Mouse (Mus musculus) cerebral cortex, adult 2 months (tissue): ENCODE data around the gene Svop.

Experiments
- WGBS: fragments of 180-500 bp; shearing (Covaris S2); methylation state at CpG from one replicate; pipeline ENCODE4 v1.1.7; 2018; 5-methylcytosine and 5-hydroxymethylcytosine counted together

Gene Svop

DNA sequence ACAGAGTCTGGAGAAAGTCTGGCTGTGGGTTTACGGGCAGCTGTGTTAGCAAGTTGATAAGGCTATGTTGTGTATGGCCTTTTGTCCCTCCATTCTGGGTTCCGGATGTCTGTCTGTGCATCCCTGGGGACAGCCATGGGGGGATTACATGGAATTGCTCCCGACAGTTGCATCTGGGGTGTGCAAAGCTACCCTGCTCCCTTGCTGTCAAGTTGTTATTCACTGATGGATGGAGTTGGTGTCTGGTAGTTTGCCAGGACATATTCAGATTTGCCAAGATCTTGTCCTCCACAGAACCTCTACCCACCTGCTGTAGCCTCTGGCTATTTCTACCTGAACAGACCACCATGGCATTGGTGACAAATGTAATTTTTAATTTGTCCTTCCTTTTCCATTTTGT lies 45.2 kb downstream of the Svop start:
- WGBS, result 78% methylated on average over 3 of the region's 3 CpGs

DNA sequence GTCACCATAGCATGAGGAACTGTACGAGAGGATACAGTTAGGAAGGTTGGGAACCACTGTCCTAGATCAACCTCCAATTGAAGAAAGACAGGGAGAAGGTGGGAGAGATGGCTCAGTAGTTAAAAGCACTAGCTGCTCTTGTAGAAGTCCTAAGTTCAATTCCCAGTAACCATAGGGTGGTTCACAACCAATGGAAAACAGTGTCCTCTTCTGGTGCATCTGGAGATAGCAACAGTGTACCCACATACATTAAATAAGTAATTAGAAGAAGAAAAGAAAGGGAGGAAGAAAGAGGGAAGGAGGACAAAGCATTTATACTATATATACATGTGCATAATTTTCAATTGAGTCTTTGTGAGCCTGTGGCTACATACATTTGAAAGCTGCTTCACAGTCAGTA lies 46.2 kb downstream of the Svop start:
- 83% methylated on average over 1 of the region's 1 CpGs for WGBS

DNA sequence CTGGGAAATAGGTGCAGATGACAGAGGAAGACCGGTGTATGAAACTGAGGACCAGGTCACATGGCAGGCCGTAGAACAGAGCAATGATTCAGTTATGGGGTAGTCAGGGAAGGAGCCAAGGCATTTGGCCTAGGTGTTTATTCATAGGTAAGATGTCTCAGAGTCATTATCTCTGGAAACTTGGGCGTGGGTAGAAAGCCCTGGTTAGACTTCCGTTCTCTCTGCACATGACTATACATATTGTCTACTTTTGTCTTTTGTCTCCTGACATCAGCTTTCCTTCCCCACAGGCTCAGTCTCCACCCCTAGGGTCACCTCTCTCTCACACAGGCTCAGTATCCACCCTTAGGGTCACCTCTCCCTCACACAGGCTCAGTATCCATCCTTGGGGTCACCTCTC lies 47.6 kb downstream of the Svop start:
- WGBS, result 77% methylated on average over 4 of the region's 4 CpGs

DNA sequence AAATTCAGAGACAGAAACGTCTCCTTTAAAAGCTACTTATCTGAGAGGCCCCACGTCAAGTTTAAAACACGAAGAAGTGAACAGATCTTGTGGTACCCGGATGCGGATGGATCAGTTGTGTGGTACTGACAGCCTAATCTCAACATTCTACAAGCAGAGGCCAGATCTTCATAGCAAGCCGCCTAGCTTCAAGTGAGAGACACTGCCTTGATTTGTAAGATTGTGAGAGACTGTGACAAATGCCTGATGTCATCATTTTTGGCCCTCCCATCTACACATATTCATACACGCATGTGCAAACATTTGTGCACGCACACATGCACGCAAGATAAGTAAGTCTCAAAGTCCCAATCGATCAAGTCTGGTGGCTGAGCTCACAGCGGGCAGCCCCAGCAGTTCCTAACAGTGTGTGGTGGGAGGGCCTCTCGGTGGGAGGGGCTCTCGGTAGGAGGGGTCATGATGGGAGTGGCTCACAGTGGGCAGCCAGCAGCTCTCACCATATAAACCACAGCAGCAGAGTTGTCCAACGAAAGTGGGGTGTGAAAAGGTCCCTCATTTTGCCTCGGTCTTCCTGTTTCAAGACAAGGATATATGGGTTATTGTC lies 49.9 kb downstream of the Svop start:
- 34% methylated on average over 15 of the region's 15 CpGs for WGBS

DNA sequence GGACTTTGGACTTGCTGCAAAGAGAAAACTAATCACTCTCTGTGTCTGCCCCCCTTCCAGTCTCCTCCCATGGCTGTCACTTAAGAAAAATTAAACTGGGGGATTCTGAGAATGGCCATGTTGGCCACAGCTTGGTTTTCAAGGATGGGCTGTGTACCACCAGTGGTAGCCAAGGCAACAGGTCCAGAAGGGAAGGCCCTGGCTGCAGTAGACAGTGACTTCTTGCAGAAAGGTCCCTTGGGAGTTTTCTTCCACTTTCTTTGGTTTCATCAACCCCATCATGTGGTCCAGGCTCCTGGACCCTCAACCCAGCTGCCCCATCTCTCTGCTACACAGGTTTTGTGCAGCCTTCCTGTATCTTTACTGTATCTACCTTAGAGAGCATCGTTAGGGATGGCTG lies 50.5 kb downstream of the Svop start:
- 58% methylated on average over 1 of the region's 1 CpGs for WGBS

DNA sequence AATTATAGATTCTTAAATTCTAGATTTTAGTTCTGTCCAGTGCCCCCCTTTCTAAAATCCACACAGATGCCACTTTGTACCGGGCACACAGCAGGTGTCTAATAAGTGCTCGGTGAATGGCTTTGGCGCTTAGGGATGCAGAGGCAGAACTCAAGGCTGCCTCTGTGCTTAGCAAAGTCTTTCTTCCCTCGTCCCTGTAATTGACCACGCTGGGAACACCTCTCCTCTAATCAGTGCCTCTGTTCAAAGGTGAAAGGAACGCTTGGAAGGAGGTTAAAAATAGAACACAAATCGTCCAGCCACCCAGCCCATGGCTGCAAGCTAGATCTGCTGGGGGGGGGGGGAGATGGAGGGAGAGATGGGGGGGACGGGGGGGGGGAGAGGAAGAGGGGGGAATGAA lies 50.9 kb downstream of the Svop start:
- WGBS, result 30% methylated on average over 8 of the region's 8 CpGs

DNA sequence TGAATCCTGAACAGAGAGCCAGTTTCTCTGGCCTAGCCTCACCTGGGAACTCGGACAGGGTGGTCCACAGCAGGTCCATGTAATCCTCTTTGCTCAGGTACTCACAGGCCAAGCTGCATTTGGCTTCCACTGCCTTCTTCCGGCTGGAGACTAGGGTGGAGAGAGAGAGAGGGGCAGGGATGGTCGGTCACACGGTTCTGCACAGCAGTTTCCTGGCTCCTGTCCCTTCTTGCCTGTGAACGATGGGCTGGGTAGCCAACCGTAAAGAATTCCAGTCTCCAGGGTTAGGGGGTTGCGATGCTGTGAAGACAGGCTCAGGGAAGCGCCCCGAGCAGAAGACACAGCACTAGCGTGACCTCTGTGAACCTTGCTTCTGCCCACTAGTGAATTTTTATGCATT lies 56.3 kb downstream of the Svop start:
- 64% methylated on average over 10 of the region's 10 CpGs for WGBS

DNA sequence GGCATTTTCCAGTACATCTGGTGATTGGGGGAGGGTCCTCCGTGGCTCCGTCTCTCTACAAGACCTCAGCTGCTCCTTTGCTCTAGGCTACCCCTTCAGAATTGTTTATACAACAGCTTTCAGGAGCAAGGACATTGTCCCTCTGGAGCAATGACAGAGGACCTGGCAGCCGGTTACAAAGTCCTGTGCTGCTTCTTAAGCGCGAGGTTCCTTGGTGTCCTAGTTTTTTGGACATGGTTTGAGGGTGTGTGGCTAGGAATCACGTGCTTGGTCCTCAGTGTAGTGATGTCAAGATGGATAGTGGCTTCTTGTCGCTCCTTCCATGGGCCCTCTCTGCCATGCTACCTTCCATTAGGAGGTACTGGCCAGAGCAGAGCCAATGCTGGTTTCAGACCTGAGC lies 57.0 kb downstream of the Svop start:
- 71% methylated on average over 7 of the region's 7 CpGs for WGBS

DNA sequence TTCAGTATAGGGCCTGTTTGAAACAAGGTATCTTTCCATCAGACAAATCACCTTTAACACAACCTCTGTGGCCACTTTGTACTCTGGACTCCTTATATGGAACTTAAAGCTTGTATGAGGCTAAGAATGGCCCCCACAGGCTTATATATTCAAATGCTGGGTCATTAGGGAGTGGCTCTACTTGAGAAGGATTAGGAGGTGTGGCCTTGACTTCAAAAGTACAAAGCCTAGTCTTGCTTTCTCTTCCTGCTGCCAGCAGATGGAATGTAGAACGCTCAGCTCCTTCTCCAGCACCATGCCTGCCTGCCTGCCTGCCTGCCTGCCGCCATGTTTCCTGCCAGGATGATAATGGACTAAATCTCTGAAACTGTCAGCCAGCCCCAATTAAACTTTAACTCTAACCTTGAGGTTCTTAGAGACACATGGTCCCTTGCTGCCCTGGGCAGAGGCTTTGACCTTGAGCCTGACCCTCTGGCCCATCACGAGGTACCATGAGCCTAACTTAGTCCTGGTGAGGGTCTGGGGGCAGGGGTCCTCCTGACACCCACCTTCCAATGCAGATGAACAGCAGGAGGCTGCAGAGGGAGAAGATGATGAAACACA lies 59.1 kb downstream of the Svop start:
- 72% methylated on average over 3 of the region's 3 CpGs for WGBS

DNA sequence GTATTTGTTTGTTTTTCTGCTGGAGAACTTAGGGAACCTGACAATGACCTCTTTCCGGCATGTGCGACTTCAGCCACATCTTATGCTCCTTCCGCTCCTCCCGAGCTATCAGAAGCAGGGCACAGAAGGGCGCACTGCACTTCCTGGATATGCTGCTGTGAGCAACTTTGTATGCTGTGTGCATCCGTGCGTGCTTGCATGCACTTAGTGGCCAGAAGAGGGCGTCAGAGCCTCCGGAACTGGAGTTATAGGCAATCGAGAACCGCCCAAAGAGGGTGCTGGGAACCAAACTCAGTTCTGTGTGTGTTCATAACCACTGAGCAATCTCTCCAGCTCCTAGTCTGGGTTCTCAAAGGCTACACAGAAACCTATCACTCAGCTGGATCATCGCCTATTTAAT lies 60.7 kb downstream of the Svop start:
- 90% methylated on average over 12 of the region's 12 CpGs for WGBS

DNA sequence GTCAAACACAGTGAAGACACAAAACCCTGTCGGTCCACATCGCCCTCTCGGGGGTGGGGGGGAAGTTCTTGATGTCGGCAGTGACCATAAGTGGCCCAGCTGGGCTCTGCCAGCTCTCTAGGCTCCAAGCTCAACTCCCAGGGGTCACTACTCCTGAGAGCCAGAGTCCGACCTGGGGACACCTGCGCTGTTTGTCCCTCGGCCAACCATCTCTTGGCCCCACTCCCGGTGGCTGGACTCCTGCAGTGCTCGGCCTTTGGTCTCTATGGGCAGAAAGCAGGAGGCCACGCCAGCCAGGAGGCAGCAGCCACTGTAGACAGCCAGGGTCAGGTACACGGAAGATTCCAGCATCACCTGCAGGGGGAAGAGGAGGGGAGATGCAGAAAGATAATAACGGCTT lies 63.3 kb downstream of the Svop start:
- WGBS, result 72% methylated on average over 12 of the region's 12 CpGs

DNA sequence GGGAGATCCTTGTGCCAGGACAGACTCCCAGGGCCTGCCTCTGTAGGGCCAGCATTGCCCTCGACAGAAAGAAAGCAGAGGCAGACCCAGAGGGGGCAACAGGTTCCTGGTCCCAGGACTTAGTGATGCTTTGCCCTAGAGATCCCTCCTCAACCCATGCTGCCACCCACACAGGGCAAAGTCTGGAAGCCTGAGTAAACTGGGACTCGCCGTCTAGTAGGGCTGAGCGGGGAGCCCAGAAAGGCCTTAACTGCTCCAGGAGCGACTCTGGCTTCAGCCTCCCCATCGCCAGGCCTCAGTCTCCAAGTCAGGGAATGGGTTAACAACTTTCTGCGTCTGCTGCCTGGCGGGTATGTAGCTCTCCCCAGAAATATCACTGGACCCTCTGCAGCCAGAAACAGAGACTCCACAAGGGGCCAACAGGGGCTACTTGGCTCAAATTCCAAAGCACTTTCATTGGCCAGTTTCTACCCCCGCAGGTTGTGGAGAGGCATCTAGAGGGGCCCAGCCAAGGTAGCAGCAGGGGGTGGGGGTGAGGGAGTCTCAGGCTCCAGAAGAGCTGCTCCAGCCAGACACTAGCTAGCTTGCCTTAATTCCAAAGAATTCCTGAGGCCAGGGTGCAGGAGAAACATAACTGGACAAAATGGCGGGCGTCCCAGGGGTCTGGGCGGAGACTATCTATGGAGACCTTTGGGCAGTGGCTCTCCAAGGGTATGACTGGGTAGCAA lies 64.0 kb downstream of the Svop start:
- 86% methylated on average over 12 of the region's 12 CpGs for WGBS

DNA sequence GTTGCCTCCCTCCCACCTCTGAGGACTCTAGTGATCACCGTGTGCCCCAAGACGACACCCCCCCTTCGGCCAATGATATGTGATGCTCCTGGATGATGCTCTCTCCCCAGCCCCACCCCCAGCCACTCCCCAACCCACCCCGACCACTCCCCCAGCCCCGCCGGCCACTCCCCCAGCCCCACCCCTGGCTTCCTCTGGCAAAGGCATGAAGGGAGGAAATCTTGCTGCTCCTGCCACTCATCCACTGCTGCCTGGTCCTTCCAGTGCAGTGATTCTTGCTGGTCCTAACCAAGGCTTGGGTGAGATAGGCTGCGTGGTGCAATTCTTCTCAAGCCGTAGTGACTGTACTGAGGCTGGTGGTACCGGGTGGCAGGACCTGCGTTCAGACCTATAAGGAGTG lies 66.5 kb downstream of the Svop start:
- WGBS, result 16% methylated on average over 10 of the region's 10 CpGs

DNA sequence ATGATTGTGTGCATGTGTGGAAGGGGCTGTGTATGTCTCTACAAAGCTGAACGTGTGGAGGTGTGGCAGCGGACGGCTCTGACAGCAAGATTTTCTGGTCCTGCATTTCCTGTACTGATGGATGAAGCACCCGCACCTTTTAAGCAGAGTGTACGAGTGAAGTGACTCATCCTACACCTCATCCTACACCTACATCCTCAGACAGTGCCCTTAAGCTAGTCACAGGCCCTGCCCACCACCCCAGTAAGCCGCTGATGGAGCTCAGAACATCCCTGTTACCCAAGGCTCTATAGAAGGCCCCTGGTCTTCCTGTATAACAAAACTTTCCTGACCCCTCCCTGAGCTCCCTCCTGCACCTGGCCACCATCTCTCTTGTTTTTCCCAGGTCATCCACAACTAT lies 67.0 kb downstream of the Svop start:
- 38% methylated on average over 6 of the region's 6 CpGs for WGBS

DNA sequence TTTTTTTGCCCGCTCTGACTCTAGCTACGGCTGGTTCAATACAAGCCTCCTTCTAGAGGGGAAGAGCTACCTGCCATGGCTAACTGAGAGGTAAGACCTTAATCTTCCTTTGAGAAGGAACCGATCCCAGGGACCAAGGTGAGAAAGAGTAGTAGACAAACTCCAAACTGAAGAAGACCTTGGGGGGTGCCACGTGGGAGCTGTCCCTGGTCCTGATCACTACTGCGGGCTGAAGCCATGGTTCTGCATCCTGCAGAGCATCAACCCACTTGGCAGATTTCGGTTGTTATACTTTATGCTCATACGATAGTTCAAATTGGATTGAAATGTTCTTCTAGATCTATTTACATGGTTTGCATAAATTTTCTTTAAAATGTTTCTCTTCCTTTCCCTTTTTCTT lies 76.2 kb downstream of the Svop start:
- WGBS, result 64% methylated on average over 7 of the region's 7 CpGs

DNA sequence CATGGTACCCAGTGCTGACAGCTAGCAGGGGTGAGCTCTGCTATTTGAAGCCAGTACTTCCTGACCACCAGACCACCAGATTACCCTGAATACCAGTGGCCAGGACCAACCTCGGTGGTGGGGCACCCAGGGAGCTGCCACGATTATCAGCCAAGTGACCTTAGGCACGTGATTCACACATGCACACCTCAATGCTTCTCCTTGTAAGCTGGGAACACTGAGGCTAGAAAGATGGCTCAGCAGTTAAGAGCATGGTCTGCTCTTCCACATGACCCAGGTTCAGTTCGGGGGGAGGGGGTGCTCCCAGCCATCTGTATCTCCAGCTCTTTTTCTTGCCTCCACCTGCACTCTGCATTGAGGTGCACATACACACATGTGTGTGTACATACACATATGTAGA lies 82.3 kb downstream of the Svop start:
- 80% methylated on average over 4 of the region's 4 CpGs for WGBS

DNA sequence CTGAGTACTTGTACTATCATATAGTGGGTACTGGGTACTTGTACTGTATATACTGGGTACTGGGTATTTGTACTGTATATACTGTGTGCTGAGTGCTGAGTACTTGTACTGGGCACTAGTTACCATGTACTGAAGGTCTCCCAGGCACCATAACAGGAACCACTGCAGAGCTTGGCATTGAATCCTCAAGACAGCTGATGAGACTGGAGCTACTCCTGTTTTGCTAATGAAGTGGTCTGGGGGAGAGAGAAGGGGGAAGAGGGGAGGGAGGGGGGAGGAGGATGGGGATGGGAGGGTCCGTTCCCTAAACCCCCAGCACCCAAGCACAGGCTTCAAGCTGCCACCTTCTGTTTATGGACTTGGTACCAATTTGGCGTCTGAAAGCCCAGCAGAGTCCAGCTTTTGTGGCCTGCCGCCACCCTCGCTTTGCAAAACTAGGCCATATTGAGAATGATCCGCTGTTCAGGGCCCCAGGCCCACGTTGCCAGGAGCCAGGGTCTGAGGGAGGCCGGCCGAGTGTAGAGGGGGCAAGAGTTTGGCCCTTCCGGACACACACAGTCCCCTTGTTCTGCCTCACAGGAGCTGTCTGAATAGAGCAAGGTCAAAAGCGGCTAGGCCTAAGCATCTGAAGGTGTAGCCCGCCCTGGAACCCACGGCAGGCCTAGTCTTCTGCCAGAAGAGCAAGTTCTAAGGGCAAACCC lies 83.5 kb downstream of the Svop start:
- WGBS, result 71% methylated on average over 12 of the region's 12 CpGs

DNA sequence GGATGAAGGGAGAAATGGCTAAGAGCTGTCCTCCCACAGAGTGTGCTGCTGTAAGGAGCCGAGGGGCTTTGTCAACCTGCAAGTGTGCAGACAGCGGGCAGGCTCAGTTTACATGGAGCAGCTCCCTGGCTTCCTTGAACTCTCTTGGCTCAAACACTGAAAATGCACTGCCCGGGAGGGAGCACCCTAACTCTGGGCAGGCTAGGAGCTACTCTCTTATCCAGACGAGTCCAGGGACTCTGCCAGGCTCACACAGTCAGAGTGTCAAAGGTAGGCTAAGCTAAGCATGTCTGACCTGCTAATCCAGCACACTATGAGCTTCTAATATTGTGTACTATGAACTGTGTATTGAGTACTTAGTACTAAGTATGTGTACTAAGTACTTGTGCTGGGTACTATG lies 84.4 kb downstream of the Svop start:
- 76% methylated on average over 4 of the region's 4 CpGs for WGBS

DNA sequence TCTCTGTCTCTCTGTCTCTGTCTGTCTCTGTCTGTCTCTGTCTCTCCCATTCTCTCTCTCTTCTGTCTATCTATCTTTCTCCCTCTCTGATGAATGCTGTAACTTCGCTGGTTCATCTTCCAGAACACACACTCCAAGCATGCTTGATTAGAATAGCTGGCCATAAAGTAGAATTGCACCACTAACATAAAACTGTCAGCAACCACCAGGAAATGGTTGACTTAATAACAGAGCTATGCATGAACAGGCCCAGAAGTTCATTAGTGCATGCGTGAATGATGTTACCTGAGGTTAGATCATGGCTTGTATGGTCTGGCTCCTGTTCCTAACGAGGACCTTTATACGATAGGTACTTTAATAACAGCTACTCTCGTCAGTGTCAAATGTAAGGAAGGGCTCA lies 86.3 kb downstream of the Svop start:
- WGBS, result 86% methylated on average over 5 of the region's 5 CpGs

DNA sequence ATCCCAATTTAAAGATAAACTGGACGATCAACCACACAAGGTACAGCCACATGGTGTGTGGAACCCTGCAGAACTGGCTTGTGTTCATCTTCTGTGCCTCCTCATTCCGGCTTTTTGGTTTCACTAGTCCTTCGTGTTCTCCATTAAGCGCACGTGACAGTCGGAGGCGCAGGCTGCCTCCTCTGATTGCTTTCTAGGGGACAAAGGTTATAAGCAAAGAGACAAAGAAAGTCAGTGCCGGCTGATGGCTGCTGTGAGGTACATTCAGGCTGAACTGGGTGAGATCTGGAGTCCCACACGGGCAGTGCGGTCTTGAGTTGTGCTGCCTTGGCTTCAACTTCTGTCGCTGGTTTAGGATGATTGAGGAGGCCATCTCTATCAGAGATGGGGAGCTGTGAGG lies 86.8 kb downstream of the Svop start:
- 91% methylated on average over 11 of the region's 11 CpGs for whole genome bisulfite sequencing

DNA sequence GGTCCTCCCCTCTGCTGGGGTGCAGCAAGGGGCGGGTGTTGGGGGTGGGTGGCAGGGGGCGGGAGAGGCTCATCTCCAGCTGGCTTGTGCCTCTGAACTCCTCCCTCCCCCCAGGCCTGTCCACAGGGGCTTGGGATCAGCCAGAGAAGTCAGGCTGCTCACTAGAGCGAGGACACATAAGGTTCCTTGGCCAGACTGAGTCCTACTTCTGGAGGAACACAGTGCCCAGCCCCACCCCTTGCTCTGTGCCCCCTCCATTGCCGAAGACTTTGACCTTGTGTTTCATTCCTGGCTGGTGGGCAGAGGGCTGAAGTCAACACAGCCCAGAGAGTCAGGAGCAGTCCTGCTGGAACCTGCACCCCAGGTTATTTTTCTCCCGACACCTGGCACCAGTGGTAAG lies 87.8 kb downstream of the Svop start, which contains the start of gene Dao:
TSS of gene Dao (plus strand) at position 162 of the 400 bp plus-strand sequence.
- WGBS, result 86% methylated on average over 3 of the region's 5 CpGs

DNA sequence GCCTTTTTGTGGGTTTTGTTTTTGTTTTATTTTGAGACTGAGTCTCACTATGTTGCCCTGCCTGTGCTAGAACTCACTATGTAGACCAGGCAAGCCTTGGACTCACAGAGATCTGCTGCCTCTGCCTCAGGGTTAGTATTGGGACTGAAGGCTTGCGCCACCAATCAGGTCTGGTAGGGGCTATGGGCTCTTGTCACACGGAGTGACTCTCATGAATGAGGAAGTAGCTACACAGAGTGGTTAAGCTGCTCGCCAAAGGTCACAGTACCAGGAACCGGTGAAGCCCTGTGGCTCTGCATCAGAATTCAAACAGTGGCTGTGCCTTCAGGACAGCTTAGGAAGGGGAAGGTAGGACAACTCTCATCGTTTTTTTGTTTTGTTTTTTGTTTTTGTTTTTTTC lies 92.0 kb downstream of the Svop start:
- 75% methylated on average over 5 of the region's 5 CpGs for WGBS

DNA sequence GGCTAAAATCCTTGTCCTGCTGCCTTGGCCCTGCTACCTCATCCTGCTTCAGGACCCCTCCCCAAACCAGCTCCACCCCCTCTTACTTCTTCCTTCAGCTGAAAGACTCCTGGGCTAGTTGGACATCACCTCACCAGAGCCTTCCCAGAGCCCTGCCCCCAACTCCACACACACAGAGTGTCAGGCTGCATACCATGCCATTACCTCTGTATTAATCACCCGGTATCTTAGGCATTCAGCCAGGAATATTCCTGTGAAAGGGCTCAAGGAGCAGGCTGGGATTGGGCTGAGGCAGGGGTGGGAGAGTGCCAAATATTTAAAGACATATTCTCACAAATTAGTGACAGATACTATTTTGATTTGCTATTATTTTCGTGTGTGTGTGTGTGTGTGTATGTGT lies 94.9 kb downstream of the Svop start:
- 66% methylated on average over 2 of the region's 2 CpGs for WGBS
